Mouse (Mus musculus) right cerebral cortex, postnatal 36 days (tissue): Measurements from ENCODE around the gene Map4k5.
A peak's percentile ranks its signal among the peaks of the same experiment; 100 is the strongest.

Experiments used
- DNase-seq, 2 experiments: peaks; one replicate each; pipeline ENCODE4 v3.0.0; 2022; ENCODE audit warnings: low spot score in 2 of 2, mixed read lengths in 1 of 2

Map4k5 gene

GRCm38 (mm10) chr12:69892371-69893251 is at the start of gene Map4k5, which contains the start of gene Atl1:
Gene Map4k5 (minus strand): TSS chr12:69893200.
Gene Atl1 (plus strand): TSS chr12:69892614.
- DNase-seq = peak; percentile 81 to 84

- DNase-seq = no peak
Measured at GRCm38 (mm10) chr12:69941655-69942329, 48.8 kb upstream of the Map4k5 start.

GRCm38 (mm10) chr12:69939291-69939690 is 46.3 kb upstream of the Map4k5 start:
- DNase-seq = no peak

- DNase-seq = no peak
Measured at GRCm38 (mm10) chr12:69937731-69938130, 44.7 kb upstream of the Map4k5 start.

GRCm38 (mm10) chr12:69926716-69927115 is 33.7 kb upstream of the Map4k5 start:
- DNase-seq = no peak

GRCm38 (mm10) chr12:69924012-69924411 is 31.0 kb upstream of the Map4k5 start:
- DNase-seq = no peak

- no peak for DNase-seq
Measured at GRCm38 (mm10) chr12:69923603-69924002, 30.6 kb upstream of the Map4k5 start.

- DNase-seq = no peak
Measured at GRCm38 (mm10) chr12:69923128-69923527, 30.1 kb upstream of the Map4k5 start.

GRCm38 (mm10) chr12:69922099-69922498 is 29.1 kb upstream of the Map4k5 start:
- no peak for DNase-seq

- DNase-seq = no peak
Measured at GRCm38 (mm10) chr12:69917870-69918269, 24.9 kb upstream of the Map4k5 start.

GRCm38 (mm10) chr12:69912737-69913136 is 19.7 kb upstream of the Map4k5 start:
- DNase-seq = no peak

GRCm38 (mm10) chr12:69911906-69912305 is 18.9 kb upstream of the Map4k5 start:
- DNase-seq = no peak

- peak; percentile 90 to 91 for DNase-seq
Measured at GRCm38 (mm10) chr12:69908511-69908900, 15.5 kb upstream of the Map4k5 start.

GRCm38 (mm10) chr12:69907667-69908510 is 14.9 kb upstream of the Map4k5 start:
- DNase-seq = peak; percentile 67 to 78

GRCm38 (mm10) chr12:69904991-69905390 is 12.0 kb upstream of the Map4k5 start:
- DNase-seq = no peak

- DNase-seq = no peak
Measured at GRCm38 (mm10) chr12:69898119-69898518, 5.1 kb upstream of the Map4k5 start.

GRCm38 (mm10) chr12:69895046-69895445 is 2.0 kb upstream of the Map4k5 start:
- no peak for DNase-seq

- DNase-seq = no peak
Measured at GRCm38 (mm10) chr12:69893927-69894326, 927 bp upstream of the Map4k5 start.

- DNase-seq = no peak
Measured at GRCm38 (mm10) chr12:69891721-69892120, 1.3 kb downstream of the Map4k5 start.

GRCm38 (mm10) chr12:69890476-69890875 is 2.5 kb downstream of the Map4k5 start:
- DNase-seq = no peak

GRCm38 (mm10) chr12:69890051-69890450 is 2.9 kb downstream of the Map4k5 start:
- DNase-seq = no peak

- DNase-seq = no peak
Measured at GRCm38 (mm10) chr12:69888345-69888744, 4.7 kb downstream of the Map4k5 start.
